Comparison of ENCODE assay signal across 18 mouse cellular contexts in the genomic region with DNA sequence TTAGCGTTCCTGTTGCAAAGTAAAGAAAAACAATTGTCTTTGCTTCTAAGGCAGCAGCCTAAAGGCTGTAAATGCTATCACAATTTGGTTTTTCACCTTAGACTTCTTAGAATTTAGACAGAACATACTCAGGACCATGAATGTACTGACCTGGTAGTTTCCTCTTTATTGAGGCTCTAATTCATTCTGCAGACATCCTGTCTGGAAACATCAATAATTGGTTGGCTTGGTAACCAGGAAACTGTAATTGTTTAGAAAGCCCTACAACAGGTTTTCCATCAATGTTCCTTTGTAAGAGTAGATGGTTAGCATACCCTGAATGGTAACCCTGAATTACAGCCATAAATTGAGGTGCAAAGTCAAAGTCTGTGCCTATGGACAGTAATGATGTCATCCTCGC.
DNase-seq lines count a peak whose midpoint lies in the region; ATAC-seq lines count a peak whose summit lies in the region.
"Had no signal": no experiment of that assay in that cellular context is flagged by ENCODE, and none has a peak within 500 bp of the region (broad histone marks: within the 10 kb centered on the region; RNA-seq: fewer than 3 reads in every experiment).

No protein-coding gene starts in this region.

- no peaks in the 10 kb centered on the region for H3K4me1 ChIP-seq in heart, embryonic 11.5 days (ENCODE audit: control insufficient read depth, insufficient read depth, low read length)
- H3K4me1 ChIP-seq in limb, embryonic 10.5 days, result peaks cover 13% of the 10 kb centered on the region

- H3K4me2 ChIP-seq in heart, embryonic 11.5 days, result no peak overlapping the region
- H3K4me2 ChIP-seq: embryonic facial prominence, embryonic 12.5 days; forebrain, embryonic 13.5 days; forebrain, embryonic 15.5 days had no signal

- peak; percentile 57 for DNase-seq in heart, adult 8-10 months (ENCODE audit: low spot score)
- DNase-seq in forelimb bud, embryonic 11.5 days (ENCODE audit: low read depth, low spot score), result peak; percentile 24
- no peak for DNase-seq in limb, embryonic 10.5 days (ENCODE audit: low spot score)
- no peak for DNase-seq in right cerebral cortex, postnatal 4 days
- DNase-seq: adrenal gland, adult 2 months; adrenal gland, postnatal 10 days; adrenal gland, postnatal 25 days; cerebellum, adult 11 months; cerebellum, adult 18-20 months; cerebellum, adult 8-10 months; cerebellum, adult 9-11 months; cerebellum, postnatal 25 days; forebrain, postnatal 0 days had no signal

- 87% methylated on average over 2 of the region's 2 CpGs for WGBS in heart, embryonic 11.5 days (ENCODE audit: insufficient replicate concordance)
- 88% methylated on average over 2 of the region's 2 CpGs for WGBS in limb, embryonic 10.5 days

- no peak overlapping the region for H3K4me3 ChIP-seq in heart, embryonic 11.5 days (ENCODE audit: low read depth, low read length)
- H3K4me3 ChIP-seq in limb, embryonic 10.5 days, result no peak overlapping the region
- H3K4me3 ChIP-seq: embryonic facial prominence, embryonic 10.5 days; embryonic facial prominence, embryonic 12.5 days; forebrain, embryonic 13.5 days; forebrain, embryonic 15.5 days had no signal

- no peak for ATAC-seq in heart, embryonic 11.5 days (replicated peaks; ENCODE audit: insufficient number of reproducible peaks, low FRiP score, low TSS enrichment)
- ATAC-seq: forebrain, embryonic 13.5 days; forebrain, embryonic 15.5 days; forebrain, postnatal 0 days had no signal

- H3K27ac ChIP-seq in heart, embryonic 11.5 days (ENCODE audit: low read depth, low read length), result no peak overlapping the region
- H3K27ac ChIP-seq in limb, embryonic 10.5 days, result peak overlapping the region; percentile 14; the same call in 1 of the 2 replicates
- H3K27ac ChIP-seq: embryonic facial prominence, embryonic 10.5 days; embryonic facial prominence, embryonic 12.5 days; forebrain, embryonic 13.5 days; forebrain, embryonic 15.5 days had no signal

- no peaks in the 10 kb centered on the region for H3K9me3 ChIP-seq in heart, embryonic 11.5 days (replicated peaks; ENCODE audit: control insufficient read depth, low read length)
- H3K9me3 ChIP-seq in limb, embryonic 10.5 days (replicated peaks), result no peaks in the 10 kb centered on the region
- H3K9me3 ChIP-seq: embryonic facial prominence, embryonic 10.5 days; embryonic facial prominence, embryonic 12.5 days; forebrain, embryonic 13.5 days; forebrain, embryonic 15.5 days had no signal

- no peaks in the 10 kb centered on the region for H3K27me3 ChIP-seq in heart, embryonic 11.5 days (ENCODE audit: control insufficient read depth, insufficient read depth, low read length)
- no peaks in the 10 kb centered on the region for H3K27me3 ChIP-seq in limb, embryonic 10.5 days (ENCODE audit: low read depth, poor library complexity, severe bottlenecking)
- H3K27me3 ChIP-seq: embryonic facial prominence, embryonic 12.5 days; forebrain, embryonic 13.5 days; forebrain, embryonic 15.5 days had no signal

- no peak overlapping the region for H3K9ac ChIP-seq in heart, embryonic 11.5 days (ENCODE audit: low read depth, low read length)
- H3K9ac ChIP-seq: embryonic facial prominence, embryonic 12.5 days; forebrain, embryonic 13.5 days; forebrain, embryonic 15.5 days; forebrain, postnatal 0 days had no signal

- no peaks in the 10 kb centered on the region for H3K36me3 ChIP-seq in heart, embryonic 11.5 days (ENCODE audit: control insufficient read depth, insufficient read depth, low read length)
- H3K36me3 ChIP-seq in limb, embryonic 10.5 days, result no peaks in the 10 kb centered on the region
- H3K36me3 ChIP-seq: embryonic facial prominence, embryonic 10.5 days; embryonic facial prominence, embryonic 12.5 days; forebrain, embryonic 15.5 days had no signal

Comparison
In these comparisons a context has a peak if more than half of its experiments do, and no peak if none do; other contexts are left out.
1. DNase-seq: peak in heart, adult 8-10 months (single experiment) and forelimb bud, embryonic 11.5 days (single experiment); none in limb, embryonic 10.5 days (single experiment) and right cerebral cortex, postnatal 4 days (single experiment).